Mouse (Mus musculus) embryonic facial prominence, embryonic 10.5 days (tissue): Measurements from ENCODE around the gene Nudt6. TPM values are rescaled to one million over a fixed set of nuclear protein-coding genes. Genes with fewer than 3 reads are reported as not detected.
A peak's percentile ranks its signal among the peaks of the same experiment; 100 is the strongest.

ENCODE experiments used
- DNase-seq: peaks from one replicate; pipeline ENCODE4 v3.0.0-alpha.2; 2017; ENCODE audit warnings: low spot score
- H3K27ac ChIP-seq: fragments of 300-500 bp; sonication (generic); replicated peaks from 2 replicates; pipeline ENCODE4 v1.5.1; 2016; ENCODE audit warnings: mild to moderate bottlenecking
- H3K27me3 ChIP-seq: fragments of 300-500 bp; sonication (generic); replicated peaks from 2 replicates; pipeline ENCODE4 v1.6.1; 2016; ENCODE audit warnings: low read depth, mild to moderate bottlenecking; ENCODE audit not compliant: poor library complexity, severe bottlenecking
- H3K36me3 ChIP-seq: fragments of 300-500 bp; sonication (generic); replicated peaks from 2 replicates; pipeline ENCODE4 v1.6.1; 2016; ENCODE audit warnings: mild to moderate bottlenecking, moderate library complexity
- H3K4me1 ChIP-seq: fragments of 300-500 bp; sonication (generic); 2 replicates; pipeline ENCODE4 v1.6.1; 2016
- H3K4me3 ChIP-seq: fragments of 300-500 bp; sonication (generic); 2 replicates; pipeline ENCODE4 v1.5.1; 2016; ENCODE audit warnings: mild to moderate bottlenecking, moderate library complexity
- H3K9me3 ChIP-seq: fragments of 300-500 bp; sonication (generic); 2 replicates; pipeline ENCODE4 v1.6.1; 2016; ENCODE audit warnings: mild to moderate bottlenecking
- WGBS: fragments of 180-500 bp; shearing (Covaris S2); methylation state at CpG from one replicate; pipeline ENCODE4 v1.1.7; 2016; 5-methylcytosine and 5-hydroxymethylcytosine counted together
- polyA plus RNA-seq: library from polyadenylated mRNA; unstranded; fragments of >200 nt; fragmentation: Nextera tagmentation; extraction: Ambion mirVana; gene quantifications from 2 replicates; pipeline ENCODE4 v1.2.1, GENCODE M21; 2016

Nudt6 gene
- 3.6 and 4.2 TPM in 2 replicates for polyA plus RNA-seq

DNA sequence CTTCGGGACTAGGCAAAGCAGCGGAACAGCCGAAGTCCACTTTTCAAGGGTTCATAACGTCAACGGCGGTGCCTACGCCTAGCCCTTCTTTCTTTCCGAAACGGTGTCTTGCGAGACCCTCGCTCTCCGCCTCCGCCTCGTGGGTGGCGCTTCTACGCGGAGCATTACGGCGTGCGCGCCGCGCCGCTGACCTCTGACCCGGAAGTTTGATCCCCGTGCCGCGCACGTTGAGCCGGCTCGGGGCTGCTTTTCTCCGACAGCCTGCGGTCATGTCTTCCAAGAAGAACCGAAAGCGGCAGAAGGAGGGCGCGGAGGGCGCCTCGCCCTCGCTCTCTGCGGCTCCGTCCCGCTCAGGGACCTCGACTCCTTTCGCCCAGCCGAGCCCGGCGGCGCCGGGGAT is at the start of gene Nudt6:
Gene Nudt6 (minus strand): TSS at position 140 of the 400 bp plus-strand sequence.
- Histone ChIP-seq H3K9me3 (no peaks in the 10 kb centered on the region), H3K4me1 (peaks cover 22% of the 10 kb centered on the region), H3K27me3 (no peaks in the 10 kb centered on the region), H3K36me3 (peaks cover 18% of the 10 kb centered on the region), H3K27ac (peak within 1 kb of the TSS; percentile 91), H3K4me3 (peak within 1 kb of the TSS; percentile 86)
- peak; percentile 95 for DNase-seq
- 0% methylated on average over 50 of the region's 50 CpGs for WGBS

DNA sequence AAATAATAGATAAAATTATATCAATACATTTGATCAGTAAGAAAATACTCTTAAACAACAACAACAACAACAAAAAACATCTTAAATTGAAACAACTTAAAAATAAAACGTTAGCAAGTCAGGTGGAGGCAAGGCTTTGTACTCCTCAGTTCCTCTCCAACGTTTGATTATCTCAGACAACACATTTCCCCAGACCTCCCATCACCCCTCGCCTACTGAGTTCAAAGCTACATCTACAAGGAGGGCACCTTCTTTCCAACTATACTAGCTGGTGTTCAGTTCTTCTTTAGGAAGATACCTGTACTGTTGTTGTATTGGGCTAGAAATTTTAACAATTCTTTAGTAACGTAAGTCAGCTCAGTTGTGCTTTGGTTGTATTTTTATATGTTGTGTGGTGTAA is 49.3 kb upstream of the Nudt6 start:
- H3K27ac ChIP-seq = no peak overlapping the region
- H3K4me1 ChIP-seq = no peaks in the 10 kb centered on the region
- no peak overlapping the region for H3K4me3 ChIP-seq
- H3K27me3 ChIP-seq = no peaks in the 10 kb centered on the region
- H3K36me3 ChIP-seq = peaks cover 6% of the 10 kb centered on the region; the same call in 1 of the 2 replicates
- WGBS = 88% methylated on average over 4 of the region's 4 CpGs
- H3K9me3 ChIP-seq = no peaks in the 10 kb centered on the region
- DNase-seq = no peak

GRCm38 (mm10) chr3:37468170-37468569 is 48.2 kb upstream of the Nudt6 start:
- Histone ChIP-seq H3K9me3 (no peaks in the 10 kb centered on the region), H3K27me3 (no peaks in the 10 kb centered on the region), H3K4me3 (no peak overlapping the region), H3K36me3 (peaks cover 6% of the 10 kb centered on the region; the same call in 1 of the 2 replicates), H3K4me1 (no peaks in the 10 kb centered on the region), H3K27ac (no peak overlapping the region)
- WGBS = 89% methylated on average over 2 of the region's 2 CpGs
- no peak for DNase-seq

DNA sequence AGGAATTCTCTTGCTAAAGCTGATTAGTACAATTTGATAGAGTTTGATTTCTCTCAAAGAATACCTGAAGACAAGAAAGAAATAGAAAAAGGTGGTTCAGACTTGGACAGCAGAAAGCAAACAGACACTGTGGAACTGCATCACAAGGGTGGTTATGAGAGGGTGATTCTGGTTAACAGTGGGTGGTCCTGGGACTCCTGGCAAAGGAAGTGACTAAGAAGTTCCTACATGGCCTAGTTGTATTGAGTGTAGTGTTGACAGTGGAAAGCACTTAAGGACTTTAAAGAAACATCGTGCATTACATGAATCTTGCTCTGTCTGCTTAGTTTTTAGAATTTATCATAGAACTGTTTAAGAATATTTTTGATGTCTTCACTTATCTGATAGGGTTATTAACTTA is 36.0 kb upstream of the Nudt6 start:
- no peaks in the 10 kb centered on the region for H3K9me3 ChIP-seq
- no peaks in the 10 kb centered on the region for H3K27me3 ChIP-seq
- WGBS = 90% methylated on average over 1 of the region's 1 CpGs
- no peaks in the 10 kb centered on the region for H3K4me1 ChIP-seq
- H3K36me3 ChIP-seq = peaks cover 26% of the 10 kb centered on the region
- no peak overlapping the region for H3K4me3 ChIP-seq
- no peak overlapping the region for H3K27ac ChIP-seq
- DNase-seq = no peak

DNA sequence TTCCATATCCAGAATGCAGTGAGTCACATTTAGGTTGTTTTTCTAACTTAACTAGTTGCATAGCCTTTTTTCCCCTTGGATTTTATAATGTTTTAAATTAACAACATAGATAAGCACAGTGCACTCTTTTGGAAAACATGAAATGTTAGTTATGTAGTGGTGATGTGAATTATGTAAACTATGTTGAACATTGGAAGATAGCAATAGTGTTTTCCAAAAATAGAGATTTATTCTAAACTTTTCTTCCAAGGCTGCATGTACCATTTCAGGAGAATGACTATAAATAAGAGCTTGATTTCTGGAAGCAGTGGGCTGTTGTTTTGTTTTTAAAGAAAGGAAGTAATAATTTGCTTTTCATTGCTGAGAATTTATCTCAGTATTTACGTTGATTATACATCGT is 23.4 kb upstream of the Nudt6 start:
- WGBS = 94% methylated on average over 2 of the region's 2 CpGs
- no peak overlapping the region for H3K4me3 ChIP-seq
- peaks cover 51% of the 10 kb centered on the region for H3K36me3 ChIP-seq
- no peaks in the 10 kb centered on the region for H3K9me3 ChIP-seq
- no peak for DNase-seq
- H3K4me1 ChIP-seq = no peaks in the 10 kb centered on the region
- no peak overlapping the region for H3K27ac ChIP-seq
- no peaks in the 10 kb centered on the region for H3K27me3 ChIP-seq

DNA sequence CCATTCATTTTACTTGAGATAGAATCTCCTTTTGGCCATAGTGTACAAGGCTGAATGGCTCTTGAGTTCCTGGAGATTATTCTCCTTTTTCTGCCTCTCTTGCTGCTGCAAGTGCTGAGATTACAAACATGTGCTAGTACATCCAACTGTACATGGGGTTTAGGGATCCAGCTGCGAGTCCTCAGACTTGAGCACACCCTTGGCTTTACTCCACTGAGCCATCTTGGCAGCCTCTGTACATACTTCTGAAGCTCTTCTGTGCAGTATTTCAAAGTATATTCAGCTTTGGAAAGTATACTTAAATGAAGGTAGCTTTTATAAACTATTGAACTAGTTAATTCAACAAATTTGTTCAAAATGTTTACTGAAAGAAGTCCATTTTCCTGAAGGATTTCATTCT is 19.8 kb upstream of the Nudt6 start:
- no peaks in the 10 kb centered on the region for H3K27me3 ChIP-seq
- no peak for DNase-seq
- H3K4me3 ChIP-seq = no peak overlapping the region
- H3K4me1 ChIP-seq = no peaks in the 10 kb centered on the region
- H3K9me3 ChIP-seq = no peaks in the 10 kb centered on the region
- WGBS = 93% methylated on average over 1 of the region's 1 CpGs
- no peak overlapping the region for H3K27ac ChIP-seq
- peaks cover 81% of the 10 kb centered on the region for H3K36me3 ChIP-seq

DNA sequence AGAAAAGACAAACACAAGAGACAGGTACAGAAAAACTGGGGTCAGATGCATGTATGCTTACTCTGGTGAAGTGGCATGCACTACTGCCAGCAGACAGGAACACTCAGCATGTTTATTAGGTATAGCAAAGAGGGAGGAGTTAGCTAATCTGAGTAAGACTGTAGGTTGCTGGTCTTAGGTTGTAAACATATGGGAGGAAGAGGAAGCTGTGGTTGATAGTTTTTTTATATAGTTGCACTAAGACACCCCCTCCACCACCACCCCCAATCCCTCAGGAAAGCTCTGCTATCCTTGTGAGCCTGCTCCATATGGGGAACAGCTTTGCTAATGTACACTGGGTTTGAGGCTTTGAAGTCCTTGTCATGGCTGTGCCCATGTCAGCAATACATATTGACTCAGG is 10.3 kb upstream of the Nudt6 start:
- H3K36me3 ChIP-seq = peaks cover 86% of the 10 kb centered on the region
- no peak overlapping the region for H3K27ac ChIP-seq
- no peak overlapping the region for H3K4me3 ChIP-seq
- no peaks in the 10 kb centered on the region for H3K9me3 ChIP-seq
- no peak for DNase-seq
- H3K27me3 ChIP-seq = no peaks in the 10 kb centered on the region
- H3K4me1 ChIP-seq = no peaks in the 10 kb centered on the region

- no peaks in the 10 kb centered on the region for H3K27me3 ChIP-seq
- WGBS = 94% methylated on average over 3 of the region's 3 CpGs
- H3K36me3 ChIP-seq = peaks cover 71% of the 10 kb centered on the region
Measured at GRCm38 (mm10) chr3:37426069-37426468, 6.1 kb upstream of the Nudt6 start.

GRCm38 (mm10) chr3:37421179-37421578 is 1.2 kb upstream of the Nudt6 start:
- Histone ChIP-seq H3K4me3 (peak overlapping the region; percentile 86), H3K27ac (peak overlapping the region; percentile 91), H3K9me3 (no peaks in the 10 kb centered on the region), H3K27me3 (no peaks in the 10 kb centered on the region), H3K36me3 (peaks cover 29% of the 10 kb centered on the region), H3K4me1 (peaks cover 22% of the 10 kb centered on the region)
- 16% methylated on average over 3 of the region's 3 CpGs for WGBS
- DNase-seq = no peak

More at GRCm38 (mm10) chr3:37426069-37426468, 6.1 kb upstream of the Nudt6 start:
- H3K4me1 ChIP-seq = peaks cover 12% of the 10 kb centered on the region
- no peak overlapping the region for H3K27ac ChIP-seq
- no peak overlapping the region for H3K4me3 ChIP-seq
- no peaks in the 10 kb centered on the region for H3K9me3 ChIP-seq
- DNase-seq = no peak

DNA sequence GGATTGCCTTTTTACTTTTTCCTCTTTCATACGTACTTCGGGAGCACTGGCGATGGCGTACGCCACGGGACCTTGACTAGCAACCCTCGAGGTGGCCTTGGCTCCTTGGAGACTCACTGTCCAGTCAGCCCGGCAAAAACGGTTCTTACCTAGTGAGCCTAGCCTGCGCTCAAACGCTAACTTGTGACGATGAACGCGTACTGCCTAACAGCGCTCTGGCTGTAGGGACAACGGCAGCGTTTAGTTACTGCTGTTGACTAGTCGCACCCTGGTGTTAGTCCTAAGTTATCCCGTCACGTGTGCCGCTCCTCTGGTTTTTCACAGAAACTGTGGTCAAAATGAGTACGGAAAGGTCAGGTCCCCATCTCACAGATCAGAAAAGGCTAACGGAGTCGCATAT is 630 bp upstream of the Nudt6 start:
- Histone ChIP-seq H3K9me3 (no peaks in the 10 kb centered on the region), H3K4me3 (peak overlapping the region; percentile 86), H3K27me3 (no peaks in the 10 kb centered on the region), H3K4me1 (peaks cover 22% of the 10 kb centered on the region), H3K27ac (peak overlapping the region; percentile 91), H3K36me3 (peaks cover 23% of the 10 kb centered on the region)
- DNase-seq = no peak
- under 1% methylated on average over 24 of the region's 24 CpGs for WGBS

DNA sequence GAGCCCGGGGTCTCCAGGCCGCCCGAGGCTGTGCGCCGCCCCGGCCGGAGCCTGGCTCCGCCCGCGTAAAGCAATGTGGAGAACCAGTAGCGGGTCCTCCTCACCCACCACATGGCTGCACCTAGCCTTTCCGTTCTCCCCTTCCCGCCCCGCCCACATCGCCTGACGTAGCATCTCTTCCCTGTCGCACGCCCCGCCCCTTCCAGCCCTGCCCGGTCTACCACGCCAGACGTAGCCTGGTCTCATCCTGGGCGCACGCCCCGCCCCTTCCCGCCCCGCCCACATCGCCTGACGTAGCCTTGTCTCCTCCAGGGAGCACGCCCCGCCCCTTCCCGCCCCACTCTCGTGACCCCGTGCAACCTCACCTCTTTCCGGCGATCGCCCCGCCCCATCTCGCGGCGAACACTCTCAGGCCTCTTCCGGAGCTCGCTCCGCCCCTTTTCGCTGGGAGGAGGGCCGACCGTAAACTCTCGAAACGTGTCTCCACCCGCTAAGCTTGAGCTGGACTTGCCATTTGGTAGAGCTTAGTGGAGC is 486 bp downstream of the Nudt6 start, which contains the start of gene Spata5:
Gene Spata5 (plus strand): TSS at position 439 of the 534 bp plus-strand sequence.
- WGBS = under 1% methylated on average over 50 of the region's 50 CpGs
- H3K27ac ChIP-seq = peak within 1 kb of the TSS; percentile 91
- peak within 1 kb of the TSS; percentile 86 for H3K4me3 ChIP-seq
- DNase-seq = peak; percentile 100
- H3K36me3 ChIP-seq = peaks cover 12% of the 10 kb centered on the region
- peaks cover 22% of the 10 kb centered on the region for H3K4me1 ChIP-seq
- no peaks in the 10 kb centered on the region for H3K9me3 ChIP-seq
- no peaks in the 10 kb centered on the region for H3K27me3 ChIP-seq

DNA sequence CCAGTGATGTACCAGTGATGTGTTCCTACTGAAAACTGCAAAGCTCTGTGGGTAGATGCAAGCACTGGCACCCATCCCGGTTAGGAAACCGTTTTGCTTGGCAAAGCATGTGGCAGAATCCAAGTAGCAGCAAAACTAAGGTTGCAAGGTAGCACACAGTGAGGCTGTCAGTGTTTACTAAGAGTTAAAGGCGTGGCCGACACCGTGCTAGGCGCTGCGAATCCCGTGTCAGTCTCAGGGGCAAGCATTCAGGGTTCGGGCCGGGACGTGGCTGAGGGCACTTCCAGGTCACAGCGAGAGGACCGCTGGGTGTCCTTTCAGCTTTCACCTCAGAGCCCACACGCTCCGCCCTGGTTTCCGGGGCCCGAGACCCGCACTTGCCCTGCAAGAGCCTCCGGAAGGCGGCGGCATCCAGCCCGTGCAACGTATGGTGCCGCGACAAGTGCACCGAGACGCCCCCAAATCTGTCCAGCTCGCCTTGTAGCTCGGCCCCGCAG is 1.0 kb downstream of the Nudt6 start:
- DNase-seq = no peak
- peak overlapping the region; percentile 86 for H3K4me3 ChIP-seq
- H3K4me1 ChIP-seq = peaks cover 22% of the 10 kb centered on the region
- WGBS = under 1% methylated on average over 30 of the region's 30 CpGs
- H3K36me3 ChIP-seq = peaks cover 10% of the 10 kb centered on the region; the same call in 1 of the 2 replicates
- peak overlapping the region; percentile 91 for H3K27ac ChIP-seq
- no peaks in the 10 kb centered on the region for H3K9me3 ChIP-seq
- no peaks in the 10 kb centered on the region for H3K27me3 ChIP-seq

DNA sequence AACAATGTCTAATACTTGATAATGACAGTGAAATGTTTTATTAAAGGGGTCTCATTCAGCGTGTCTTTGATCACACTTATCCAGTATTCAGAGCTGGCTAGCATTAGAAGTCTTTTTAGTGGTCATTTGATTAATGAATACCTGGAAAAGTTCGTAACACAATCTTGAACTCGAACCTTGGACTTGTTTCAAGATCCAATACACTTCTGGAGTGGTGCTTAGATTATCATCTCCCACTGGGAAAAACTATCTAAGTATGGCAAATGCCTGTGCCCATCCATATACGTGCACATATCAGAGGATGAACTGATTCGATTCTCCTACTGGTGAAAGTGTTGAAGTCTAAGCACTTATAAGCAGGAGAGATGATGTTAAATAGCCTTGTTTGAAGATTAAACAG is 1.7 kb downstream of the Nudt6 start:
- Histone ChIP-seq H3K4me1 (peaks cover 22% of the 10 kb centered on the region), H3K27ac (peak overlapping the region; percentile 91; the same call in 1 of the 2 replicates), H3K4me3 (peak overlapping the region; percentile 86), H3K9me3 (no peaks in the 10 kb centered on the region), H3K27me3 (no peaks in the 10 kb centered on the region), H3K36me3 (peaks cover 3% of the 10 kb centered on the region; the same call in 1 of the 2 replicates)
- 80% methylated on average over 5 of the region's 5 CpGs for WGBS
- DNase-seq = no peak
